Comparison of ENCODE assay signal across 8 mouse cellular contexts in genomic region chr11:52370538-52370937, GRCm38 (mm10). TPM values are rescaled to one million over a fixed set of nuclear protein-coding genes. Genes with fewer than 3 reads are reported as not detected.
DNase-seq lines count a peak whose midpoint lies in the region; ATAC-seq lines count a peak whose summit lies in the region.

No protein-coding gene starts in this region.

- peak overlapping the region; percentile 62 for H3K27ac ChIP-seq in intestine, embryonic 16.5 days (ENCODE audit: low read length)

- H3K4me3 ChIP-seq in intestine, embryonic 16.5 days (ENCODE audit: low read length) = no peak overlapping the region

- DNase-seq in kidney, adult 11 months = peak; percentile 55
- DNase-seq in kidney, adult 18-20 months = no peak
- DNase-seq in MN1 (ENCODE audit: low spot score) = peak; percentile 92
- DNase-seq in cerebellum, postnatal 10 days = peak; percentile 84 to 90
- DNase-seq in lung, postnatal 25 days (ENCODE audit: low spot score) = peak; percentile 45
- DNase-seq in natural killer cell, adult 2 months (ENCODE audit: low spot score in 2 of 2) = no peak
- DNase-seq in ovary, postnatal 36 days (ENCODE audit: low spot score) = no peak

- no peaks in the 10 kb centered on the region for H3K9me3 ChIP-seq in intestine, embryonic 16.5 days (ENCODE audit: control insufficient read depth, low read length)

- no peak overlapping the region for H3K9ac ChIP-seq in intestine, embryonic 16.5 days (ENCODE audit: low read depth, low read length)

- ATAC-seq in intestine, embryonic 16.5 days = peak; percentile 50

- H3K27me3 ChIP-seq in intestine, embryonic 16.5 days (replicated peaks; ENCODE audit: control insufficient read depth, insufficient read depth, low read length) = no peaks in the 10 kb centered on the region

- no peak overlapping the region for H3K4me2 ChIP-seq in intestine, embryonic 16.5 days (ENCODE audit: low read depth, low read length)

- peaks cover 7% of the 10 kb centered on the region for H3K36me3 ChIP-seq in intestine, embryonic 16.5 days (ENCODE audit: control insufficient read depth, insufficient read depth, low read length)

- WGBS in intestine, embryonic 16.5 days = 11% methylated on average over 2 of the region's 2 CpGs

- H3K4me1 ChIP-seq in intestine, embryonic 16.5 days (ENCODE audit: control insufficient read depth, insufficient read depth, low read length) = peaks cover 40% of the 10 kb centered on the region

RNA-seq across cellular contexts. Expression of gene Vdac1, which starts 9.9 kb away (rescaled TPM):
- polyA plus RNA-seq in intestine, embryonic 16.5 days (2015; fragmentation: Nextera tagmentation; extraction: Ambion mirVana) = 311 and 337 TPM in 2 replicates

RNA-seq across cellular contexts. Expression of gene 9530068E07Rik, which starts 25.7 kb away (rescaled TPM):
- polyA plus RNA-seq in intestine, embryonic 16.5 days (2015; fragmentation: Nextera tagmentation; extraction: Ambion mirVana) = 144 and 153 TPM in 2 replicates

Comparison
In these comparisons a context has a peak if more than half of its experiments do, and no peak if none do; other contexts are left out.
1. DNase-seq: peak in kidney, adult 11 months (single experiment), MN1 (single experiment), cerebellum, postnatal 10 days (2 of 2) and lung, postnatal 25 days (single experiment); none in kidney, adult 18-20 months (single experiment), natural killer cell, adult 2 months (0 of 2) and ovary, postnatal 36 days (single experiment).